Mouse (Mus musculus) small intestine, adult 2 months (tissue): Measurements from ENCODE around the gene Gm20388. TPM values are rescaled to one million over a fixed set of nuclear protein-coding genes. Genes with fewer than 3 reads are reported as not detected.

Experiments used
- H3K27ac ChIP-seq: fragments of 200-500 bp; 2 replicates; pipeline ENCODE4 v1.5.1; 2012; ENCODE audit warnings: low read depth, low read length, control low read depth, inconsistent platforms; ENCODE audit not compliant: insufficient read depth
- H3K27me3 ChIP-seq: fragments of 200-500 bp; 2 replicates; pipeline ENCODE4 v1.6.1; 2012; ENCODE audit warnings: mild to moderate bottlenecking, moderate library complexity, low read length, inconsistent platforms; ENCODE audit not compliant: control insufficient read depth, insufficient read depth
- H3K36me3 ChIP-seq: fragments of 200-500 bp; 2 replicates; pipeline ENCODE4 v1.6.1; 2012; ENCODE audit warnings: mild to moderate bottlenecking, low read length, control low read depth, inconsistent platforms; ENCODE audit not compliant: control insufficient read depth, insufficient read depth
- H3K4me1 ChIP-seq: fragments of 200-500 bp; 2 replicates; pipeline ENCODE4 v1.6.1; 2012; ENCODE audit warnings: low read length, inconsistent platforms, mixed read lengths; ENCODE audit not compliant: control insufficient read depth, insufficient read depth, insufficient read length
- H3K4me3 ChIP-seq: fragments of 200-500 bp; 2 replicates; pipeline ENCODE4 v1.5.1; 2012; ENCODE audit warnings: low read depth, mild to moderate bottlenecking, control low read depth, inconsistent platforms, low read length, moderate library complexity
- CTCF ChIP-seq: fragments of 200-500 bp; IDR thresholded peaks from 2 replicates; pipeline ENCODE4 v1.5.1; 2012; ENCODE audit warnings: low read depth, mild to moderate bottlenecking, control low read depth, inconsistent platforms, low read length, moderate library complexity, mixed read lengths; ENCODE audit not compliant: insufficient replicate concordance, insufficient read length; ENCODE audit errors: extremely low read depth
- POLR2A ChIP-seq: fragments of 200-500 bp; IDR thresholded peaks from 2 replicates; pipeline ENCODE4 v1.6.1; 2012; ENCODE audit warnings: low read depth, mild to moderate bottlenecking, control low read depth, inconsistent platforms, low read length, moderate library complexity
- WGBS: fragments of 180-500 bp; shearing (Covaris S2); methylation state at CpG from one replicate; pipeline ENCODE4 v1.1.7; 2018; 5-methylcytosine and 5-hydroxymethylcytosine counted together
- polyA plus RNA-seq: library from polyadenylated mRNA; depleted of rRNA; stranded (reverse); fragments of >200 nt; gene quantifications from 2 replicates; pipeline ENCODE4 v1.2.3, GENCODE M21; 2012

Gm20388 gene
- polyA plus RNA-seq, 1 experiment, result 37.3 TPM

DNA sequence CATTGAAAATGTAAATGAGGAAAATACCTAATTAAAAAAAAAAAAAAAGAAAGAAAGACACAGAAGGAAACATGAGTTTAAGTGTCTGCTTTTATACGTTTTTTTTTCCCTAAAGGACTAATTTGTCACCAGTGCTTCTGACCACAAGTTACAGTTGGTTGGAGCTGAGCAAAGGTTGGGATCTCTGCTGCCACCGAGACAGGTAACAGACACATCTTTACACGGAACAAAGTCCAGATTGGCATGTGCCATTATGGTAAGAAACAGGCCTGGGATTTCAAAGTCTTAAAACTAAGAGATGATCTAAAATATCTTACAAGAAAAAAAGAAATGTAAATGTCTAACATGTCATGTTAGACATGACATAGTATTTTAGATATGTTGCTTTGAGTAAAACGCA, 3136.1 kb downstream of the Gm20388 start:
- Histone ChIP-seq H3K27ac (peak overlapping the region; percentile 94), H3K36me3 (peaks cover 3% of the 10 kb centered on the region; the same call in 1 of the 2 replicates), H3K4me3 (no peak overlapping the region), H3K27me3 (no peaks in the 10 kb centered on the region), H3K4me1 (peaks cover 40% of the 10 kb centered on the region)
- no peak for TF ChIP-seq POLR2A
- TF ChIP-seq CTCF, result no peak
- WGBS, result 31% methylated on average over 4 of the region's 4 CpGs

- Histone ChIP-seq H3K27ac (peak overlapping the region; percentile 94), H3K36me3 (peaks cover 3% of the 10 kb centered on the region; the same call in 1 of the 2 replicates), H3K4me3 (no peak overlapping the region), H3K4me1 (peaks cover 47% of the 10 kb centered on the region), H3K27me3 (no peaks in the 10 kb centered on the region)
- WGBS, result 30% methylated on average over 7 of the region's 7 CpGs
- no peak for TF ChIP-seq POLR2A
- TF ChIP-seq CTCF, result no peak
These were observed 3137.2 kb downstream of the Gm20388 start for GRCm38 (mm10) chr8:123047827-123048226.

- TF ChIP-seq POLR2A (no peak), CTCF (no peak)
- Histone ChIP-seq H3K36me3 (peaks cover 3% of the 10 kb centered on the region; the same call in 1 of the 2 replicates), H3K27me3 (no peaks in the 10 kb centered on the region), H3K4me3 (no peak overlapping the region), H3K4me1 (peaks cover 47% of the 10 kb centered on the region), H3K27ac (peak overlapping the region; percentile 94)
- 28% methylated on average over 7 of the region's 7 CpGs for WGBS
These were observed 3137.8 kb downstream of the Gm20388 start for GRCm38 (mm10) chr8:123048402-123048801.

DNA sequence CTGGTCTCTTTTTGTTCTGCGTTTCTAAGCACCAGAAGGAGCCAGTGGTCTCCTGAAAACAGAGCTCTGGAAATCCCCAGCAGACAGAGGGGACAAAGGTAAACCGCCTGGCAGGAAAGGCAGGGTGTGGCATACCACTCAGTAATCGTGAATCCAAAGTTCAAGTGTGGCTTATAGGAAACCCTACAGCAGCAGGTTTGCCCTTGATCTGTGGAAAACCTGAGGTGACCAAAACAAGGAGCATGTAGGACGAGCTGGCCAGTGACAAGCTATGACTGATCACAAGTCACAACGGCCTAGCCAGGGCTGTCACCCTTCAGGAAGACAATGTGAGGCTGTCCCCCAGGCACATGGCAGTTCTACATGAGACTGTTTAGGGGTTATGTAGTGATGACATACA, 3140.8 kb downstream of the Gm20388 start:
- peaks cover 41% of the 10 kb centered on the region for H3K4me1 ChIP-seq
- 15% methylated on average over 5 of the region's 5 CpGs for WGBS

DNA sequence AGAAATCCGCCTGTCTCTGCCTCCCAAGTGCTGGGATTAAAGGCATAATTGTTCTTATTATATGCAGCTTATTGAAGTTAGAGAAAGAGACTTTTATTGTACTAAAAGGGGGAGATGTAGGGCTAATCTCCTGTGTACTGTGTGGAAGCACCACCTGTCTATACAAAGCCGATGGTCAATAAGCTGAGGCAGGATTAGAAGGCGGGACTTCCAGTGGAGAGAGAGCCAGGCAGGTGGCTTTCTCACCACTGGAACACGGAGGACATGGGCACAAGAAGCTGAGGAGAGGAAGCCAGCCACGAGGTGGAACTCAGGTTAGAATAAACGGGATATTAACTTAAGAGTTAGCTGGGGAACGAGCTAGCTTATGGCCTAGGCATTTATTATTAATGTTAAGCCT, 3152.1 kb downstream of the Gm20388 start, which contains the start of gene Spg7:
Spg7 (plus strand) TSS at position 222 of the 400 bp plus-strand sequence.
- WGBS, result 55% methylated on average over 7 of the region's 7 CpGs
- Histone ChIP-seq H3K27ac (no peak within 1 kb of the TSS), H3K4me3 (no peak within 1 kb of the TSS), H3K27me3 (no peaks in the 10 kb centered on the region), H3K36me3 (no peaks in the 10 kb centered on the region; the same call in 1 of the 2 replicates), H3K4me1 (peaks cover 8% of the 10 kb centered on the region)
- no peak for TF ChIP-seq CTCF
- no peak for TF ChIP-seq POLR2A

More for the DNA sequence above, 3140.8 kb downstream of the Gm20388 start:
- Histone ChIP-seq H3K27me3 (no peaks in the 10 kb centered on the region), H3K4me3 (no peak overlapping the region; the same call in 1 of the 2 replicates), H3K27ac (peak overlapping the region; percentile 100), H3K36me3 (no peaks in the 10 kb centered on the region)
- TF ChIP-seq CTCF (no peak), POLR2A (no peak)

GRCm38 (mm10) chr8:123064072-123064471, 3153.4 kb downstream of the Gm20388 start:
- no peaks in the 10 kb centered on the region for H3K27me3 ChIP-seq
- TF ChIP-seq CTCF, result no peak
- no peak for TF ChIP-seq POLR2A
- no peaks in the 10 kb centered on the region; the same call in 1 of the 2 replicates for H3K36me3 ChIP-seq
- no peak overlapping the region for H3K4me3 ChIP-seq
- peaks cover 8% of the 10 kb centered on the region for H3K4me1 ChIP-seq
- 82% methylated on average over 4 of the region's 4 CpGs for WGBS
- peak overlapping the region; percentile 86; the same call in 1 of the 2 replicates for H3K27ac ChIP-seq

DNA sequence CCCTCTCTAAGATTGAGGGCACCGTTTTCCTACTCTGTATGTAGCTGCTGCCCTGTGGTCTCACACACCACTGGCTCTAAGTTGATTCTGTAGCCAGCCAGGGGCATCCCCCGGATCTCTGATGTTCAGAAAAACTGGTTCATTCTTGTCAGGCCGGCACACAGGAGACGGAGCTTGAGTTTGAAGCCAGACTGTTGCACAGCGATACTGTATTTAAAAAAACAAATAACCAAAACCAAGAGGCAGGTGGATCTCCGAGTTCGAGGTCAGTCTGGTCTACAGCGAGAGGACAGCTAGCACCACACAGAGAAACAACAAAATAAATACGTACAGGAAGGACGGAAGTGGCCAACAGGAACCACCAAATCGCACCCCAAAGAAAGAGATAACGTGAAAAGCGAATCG, 3154.2 kb downstream of the Gm20388 start:
- H3K4me3 ChIP-seq, result peak overlapping the region; percentile 71
- H3K27ac ChIP-seq, result peak overlapping the region; percentile 86
- no peaks in the 10 kb centered on the region for H3K27me3 ChIP-seq
- peaks cover 8% of the 10 kb centered on the region for H3K4me1 ChIP-seq
- under 1% methylated on average over 14 of the region's 14 CpGs for WGBS
- H3K36me3 ChIP-seq, result no peaks in the 10 kb centered on the region; the same call in 1 of the 2 replicates
- TF ChIP-seq CTCF (no peak), POLR2A (no peak)
